Mouse (Mus musculus): ENCODE measurements around the gene Lipk. TPM values are rescaled to one million over a fixed set of nuclear protein-coding genes. Genes with fewer than 3 reads are reported as not detected.

Lipk gene
- polyA plus RNA-seq (2016; fragmentation: Nextera tagmentation; extraction: Ambion mirVana): not detected in 2 replicates

GRCm38 (mm10) chr19:34008002-34008401, at the start of gene Lipk:
Gene Lipk, plus strand, starts transcription at chr19:34008290.
- H3K36me3 ChIP-seq: no peaks in the 10 kb centered on the region
- no peak for ATAC-seq (ENCODE audit: low FRiP score, low read depth)
- no peak within 1 kb of the TSS for H3K27ac ChIP-seq (replicated peaks)
- no peaks in the 10 kb centered on the region for H3K9me3 ChIP-seq
- H3K4me3 ChIP-seq: no peak within 1 kb of the TSS
- no peak within 1 kb of the TSS for H3K4me2 ChIP-seq (replicated peaks)
- no peak within 1 kb of the TSS for H3K9ac ChIP-seq (replicated peaks)
- no peaks in the 10 kb centered on the region for H3K4me1 ChIP-seq
- no peaks in the 10 kb centered on the region for H3K27me3 ChIP-seq
- 86% methylated on average over 6 of the region's 6 CpGs for WGBS

GRCm38 (mm10) chr19:33960887-33961286, 47.2 kb upstream of the Lipk start, which contains the start of gene Lipf:
Gene Lipf, plus strand, starts transcription at chr19:33961187.
- Histone ChIP-seq H3K27me3 (no peaks in the 10 kb centered on the region), H3K9me3 (no peaks in the 10 kb centered on the region), H3K27ac (replicated peaks) (no peak within 1 kb of the TSS), H3K9ac (replicated peaks) (no peak within 1 kb of the TSS), H3K4me2 (replicated peaks) (no peak within 1 kb of the TSS), H3K36me3 (no peaks in the 10 kb centered on the region), H3K4me1 (no peaks in the 10 kb centered on the region), H3K4me3 (no peak within 1 kb of the TSS)
- ATAC-seq (ENCODE audit: low FRiP score, low read depth): no peak

- H3K36me3 ChIP-seq: no peaks in the 10 kb centered on the region
- no peak overlapping the region for H3K27ac ChIP-seq (replicated peaks)
- H3K9ac ChIP-seq (replicated peaks): no peak overlapping the region
- no peaks in the 10 kb centered on the region for H3K9me3 ChIP-seq
- H3K4me1 ChIP-seq: no peaks in the 10 kb centered on the region
- ATAC-seq (ENCODE audit: low FRiP score, low read depth): no peak
- WGBS: 53% methylated on average over 3 of the region's 3 CpGs
- no peak overlapping the region for H3K4me3 ChIP-seq
- no peaks in the 10 kb centered on the region for H3K27me3 ChIP-seq
- no peak overlapping the region for H3K4me2 ChIP-seq (replicated peaks)
These were observed 29.1 kb upstream of the Lipk start for GRCm38 (mm10) chr19:33979007-33979406.

- Histone ChIP-seq H3K9ac (replicated peaks) (no peak overlapping the region), H3K9me3 (no peaks in the 10 kb centered on the region)
- 94% methylated on average over 3 of the region's 3 CpGs for WGBS
These were observed 25.0 kb upstream of the Lipk start for GRCm38 (mm10) chr19:33983043-33983442.

GRCm38 (mm10) chr19:34021440-34022172, 13.5 kb downstream of the Lipk start:
- Histone ChIP-seq H3K9me3 (no peaks in the 10 kb centered on the region), H3K27me3 (no peaks in the 10 kb centered on the region), H3K9ac (replicated peaks) (no peak overlapping the region), H3K27ac (replicated peaks) (no peak overlapping the region), H3K4me1 (no peaks in the 10 kb centered on the region), H3K36me3 (no peaks in the 10 kb centered on the region), H3K4me3 (no peak overlapping the region), H3K4me2 (replicated peaks) (no peak overlapping the region)
- 87% methylated on average over 11 of the region's 11 CpGs for WGBS
- no peak for ATAC-seq (ENCODE audit: low FRiP score, low read depth)

More at GRCm38 (mm10) chr19:33983043-33983442, 25.0 kb upstream of the Lipk start:
- no peak overlapping the region for H3K4me3 ChIP-seq
- H3K36me3 ChIP-seq: no peaks in the 10 kb centered on the region
- H3K4me1 ChIP-seq: no peaks in the 10 kb centered on the region
- no peak overlapping the region for H3K27ac ChIP-seq (replicated peaks)
- H3K27me3 ChIP-seq: no peaks in the 10 kb centered on the region
- ATAC-seq (ENCODE audit: low FRiP score, low read depth): no peak
- H3K4me2 ChIP-seq (replicated peaks): no peak overlapping the region

GRCm38 (mm10) chr19:34022759-34023158, 14.7 kb downstream of the Lipk start:
- H3K27me3 ChIP-seq: no peaks in the 10 kb centered on the region
- no peaks in the 10 kb centered on the region for H3K36me3 ChIP-seq
- H3K9me3 ChIP-seq: no peaks in the 10 kb centered on the region
- H3K4me1 ChIP-seq: no peaks in the 10 kb centered on the region
- ATAC-seq (ENCODE audit: low FRiP score, low read depth): no peak
- no peak overlapping the region for H3K27ac ChIP-seq (replicated peaks)
- WGBS: 52% methylated on average over 3 of the region's 3 CpGs
- H3K4me2 ChIP-seq (replicated peaks): no peak overlapping the region
- no peak overlapping the region for H3K9ac ChIP-seq (replicated peaks)
- H3K4me3 ChIP-seq: no peak overlapping the region

GRCm38 (mm10) chr19:34039731-34040130, 31.6 kb downstream of the Lipk start:
- Histone ChIP-seq H3K4me1 (no peaks in the 10 kb centered on the region), H3K27me3 (no peaks in the 10 kb centered on the region), H3K4me3 (no peak overlapping the region), H3K36me3 (no peaks in the 10 kb centered on the region), H3K9ac (replicated peaks) (no peak overlapping the region), H3K9me3 (no peaks in the 10 kb centered on the region), H3K27ac (replicated peaks) (no peak overlapping the region), H3K4me2 (replicated peaks) (no peak overlapping the region)
- 87% methylated on average over 1 of the region's 1 CpGs for WGBS
- ATAC-seq (ENCODE audit: low FRiP score, low read depth): no peak

- 58% methylated on average over 6 of the region's 6 CpGs for whole genome bisulfite sequencing
These were observed 34.9 kb downstream of the Lipk start for GRCm38 (mm10) chr19:34043008-34043407.

GRCm38 (mm10) chr19:34049371-34050039, 41.4 kb downstream of the Lipk start:
- no peak overlapping the region for H3K27ac ChIP-seq (replicated peaks)
- H3K9me3 ChIP-seq: no peaks in the 10 kb centered on the region
- no peak overlapping the region for H3K4me3 ChIP-seq
- no peaks in the 10 kb centered on the region for H3K4me1 ChIP-seq
- 95% methylated on average over 3 of the region's 3 CpGs for WGBS
- H3K9ac ChIP-seq (replicated peaks): no peak overlapping the region
- H3K36me3 ChIP-seq: no peaks in the 10 kb centered on the region
- H3K27me3 ChIP-seq: no peaks in the 10 kb centered on the region
- no peak overlapping the region for H3K4me2 ChIP-seq (replicated peaks)
- no peak for ATAC-seq (ENCODE audit: low FRiP score, low read depth)

More at GRCm38 (mm10) chr19:34043008-34043407, 34.9 kb downstream of the Lipk start:
- Histone ChIP-seq H3K4me3 (no peak overlapping the region), H3K36me3 (no peaks in the 10 kb centered on the region), H3K9me3 (no peaks in the 10 kb centered on the region), H3K4me1 (no peaks in the 10 kb centered on the region), H3K9ac (replicated peaks) (no peak overlapping the region), H3K4me2 (replicated peaks) (no peak overlapping the region), H3K27ac (replicated peaks) (no peak overlapping the region), H3K27me3 (no peaks in the 10 kb centered on the region)
- ATAC-seq (ENCODE audit: low FRiP score, low read depth): no peak

- Histone ChIP-seq H3K27ac (replicated peaks) (no peak overlapping the region), H3K9ac (replicated peaks) (no peak overlapping the region), H3K9me3 (no peaks in the 10 kb centered on the region), H3K4me2 (replicated peaks) (no peak overlapping the region), H3K27me3 (no peaks in the 10 kb centered on the region), H3K4me1 (no peaks in the 10 kb centered on the region), H3K4me3 (no peak overlapping the region), H3K36me3 (no peaks in the 10 kb centered on the region)
- 84% methylated on average over 3 of the region's 3 CpGs for WGBS
- no peak for ATAC-seq (ENCODE audit: low FRiP score, low read depth)
These were observed 43.4 kb downstream of the Lipk start for GRCm38 (mm10) chr19:34051502-34051901.

- H3K4me3 ChIP-seq: no peak overlapping the region
- WGBS: 64% methylated on average over 1 of the region's 1 CpGs
- no peak overlapping the region for H3K9ac ChIP-seq (replicated peaks)
- H3K4me1 ChIP-seq: no peaks in the 10 kb centered on the region
- no peaks in the 10 kb centered on the region for H3K27me3 ChIP-seq
- no peaks in the 10 kb centered on the region for H3K9me3 ChIP-seq
- H3K27ac ChIP-seq (replicated peaks): no peak overlapping the region
- ATAC-seq (ENCODE audit: low FRiP score, low read depth): no peak
- no peaks in the 10 kb centered on the region for H3K36me3 ChIP-seq
- no peak overlapping the region for H3K4me2 ChIP-seq (replicated peaks)
These were observed 55.5 kb downstream of the Lipk start for GRCm38 (mm10) chr19:34063547-34063946.

GRCm38 (mm10) chr19:34064059-34064458, 56.0 kb downstream of the Lipk start:
- ATAC-seq (ENCODE audit: low FRiP score, low read depth): no peak
- no peak overlapping the region for H3K4me2 ChIP-seq (replicated peaks)
- no peaks in the 10 kb centered on the region for H3K36me3 ChIP-seq
- no peaks in the 10 kb centered on the region for H3K9me3 ChIP-seq
- H3K27me3 ChIP-seq: no peaks in the 10 kb centered on the region
- no peaks in the 10 kb centered on the region for H3K4me1 ChIP-seq
- no peak overlapping the region for H3K4me3 ChIP-seq
- H3K27ac ChIP-seq (replicated peaks): no peak overlapping the region
- WGBS: 87% methylated on average over 4 of the region's 4 CpGs
- no peak overlapping the region for H3K9ac ChIP-seq (replicated peaks)

Measured in midbrain, embryonic 12.5 days (tissue).